Mouse (Mus musculus) olfactory bulb, adult 2 months (tissue): ENCODE data around the gene Mrpl50. TPM values are rescaled to one million over a fixed set of nuclear protein-coding genes. Genes with fewer than 3 reads are reported as not detected.

Experiments used
- H3K27ac ChIP-seq: fragments of 200-500 bp; 2 replicates; pipeline ENCODE4 v1.5.1; 2012; ENCODE audit warnings: low read depth, low read length; ENCODE audit not compliant: insufficient read depth
- H3K4me1 ChIP-seq: fragments of 200-500 bp; 2 replicates; pipeline ENCODE4 v1.6.1; 2012; ENCODE audit warnings: low read length; ENCODE audit not compliant: control insufficient read depth, insufficient read depth
- H3K4me3 ChIP-seq: fragments of 200-500 bp; 2 replicates; pipeline ENCODE4 v1.5.1; 2012; ENCODE audit warnings: mild to moderate bottlenecking, low read depth, low read length, moderate library complexity; ENCODE audit not compliant: insufficient read depth
- CTCF ChIP-seq: fragments of 200-500 bp; IDR thresholded peaks from 2 replicates; pipeline ENCODE4 v1.5.1; 2012; ENCODE audit warnings: low read depth, mild to moderate bottlenecking, low read length, moderate library complexity; ENCODE audit not compliant: insufficient read depth
- POLR2A ChIP-seq: fragments of 200-500 bp; IDR thresholded peaks from 2 replicates; pipeline ENCODE4 v1.6.1; 2012; ENCODE audit warnings: mild to moderate bottlenecking, low read depth, low read length, moderate library complexity; ENCODE audit not compliant: insufficient read depth
- WGBS: fragments of 180-500 bp; shearing (Covaris S2); methylation state at CpG from one replicate; pipeline ENCODE4 v1.1.7; 2018; 5-methylcytosine and 5-hydroxymethylcytosine counted together
- polyA plus RNA-seq: library from polyadenylated mRNA; stranded (reverse); fragments of >200 nt; gene quantifications from 2 replicates; pipeline ENCODE4 v1.2.4, GENCODE M21; 2012; ENCODE audit warnings: low replicate concordance; ENCODE audit not compliant: missing spikeins, insufficient read depth, insufficient read length

Mrpl50 gene
- polyA plus RNA-seq, 1 experiment, result not detected

GRCm38 (mm10) chr4:49546873-49547543 is 26.1 kb upstream of the Mrpl50 start:
- Histone ChIP-seq H3K4me1 (no peaks in the 10 kb centered on the region), H3K4me3 (no peak overlapping the region), H3K27ac (no peak overlapping the region)
- WGBS, result 69% methylated on average over 6 of the region's 6 CpGs
- TF ChIP-seq POLR2A, result no peak
- TF ChIP-seq CTCF, result no peak

- Histone ChIP-seq H3K27ac (no peak overlapping the region), H3K4me3 (no peak overlapping the region), H3K4me1 (no peaks in the 10 kb centered on the region)
- no peak for TF ChIP-seq POLR2A
- TF ChIP-seq CTCF, result no peak
- 85% methylated on average over 2 of the region's 2 CpGs for WGBS
These were observed 25.1 kb upstream of the Mrpl50 start for GRCm38 (mm10) chr4:49546026-49546425.

- TF ChIP-seq CTCF (no peak), POLR2A (no peak)
- H3K4me1 ChIP-seq, result no peaks in the 10 kb centered on the region
- H3K4me3 ChIP-seq, result no peak overlapping the region
- 83% methylated on average over 3 of the region's 3 CpGs for WGBS
- no peak overlapping the region for H3K27ac ChIP-seq
These were observed 20.1 kb upstream of the Mrpl50 start for GRCm38 (mm10) chr4:49540966-49541365.

- WGBS, result 52% methylated on average over 6 of the region's 6 CpGs
- Histone ChIP-seq H3K27ac (no peak overlapping the region), H3K4me1 (no peaks in the 10 kb centered on the region), H3K4me3 (no peak overlapping the region)
- TF ChIP-seq POLR2A, result no peak
- no peak for TF ChIP-seq CTCF
These were observed 18.8 kb upstream of the Mrpl50 start for GRCm38 (mm10) chr4:49539665-49540064.

- no peak overlapping the region for H3K27ac ChIP-seq
- 93% methylated on average over 4 of the region's 4 CpGs for WGBS
- H3K4me1 ChIP-seq, result no peaks in the 10 kb centered on the region
- H3K4me3 ChIP-seq, result no peak overlapping the region
- TF ChIP-seq POLR2A, result no peak
- no peak for TF ChIP-seq CTCF
These were observed 15.8 kb upstream of the Mrpl50 start for GRCm38 (mm10) chr4:49536671-49537070.

- 92% methylated on average over 4 of the region's 4 CpGs for WGBS
- Histone ChIP-seq H3K27ac (no peak overlapping the region), H3K4me3 (no peak overlapping the region), H3K4me1 (no peaks in the 10 kb centered on the region)
- TF ChIP-seq CTCF, result no peak
- TF ChIP-seq POLR2A, result no peak
These were observed 14.9 kb upstream of the Mrpl50 start for GRCm38 (mm10) chr4:49535675-49536294.

- TF ChIP-seq POLR2A (no peak), CTCF (no peak)
- H3K4me1 ChIP-seq, result no peaks in the 10 kb centered on the region
- 94% methylated on average over 3 of the region's 3 CpGs for WGBS
- no peak overlapping the region for H3K4me3 ChIP-seq
- H3K27ac ChIP-seq, result no peak overlapping the region
These were observed 14.1 kb upstream of the Mrpl50 start for GRCm38 (mm10) chr4:49535036-49535435.

GRCm38 (mm10) chr4:49522576-49522975 is 1.7 kb upstream of the Mrpl50 start:
- WGBS, result 30% methylated on average over 9 of the region's 9 CpGs
- no peak overlapping the region; the same call in 1 of the 2 replicates for H3K4me3 ChIP-seq
- no peak overlapping the region for H3K27ac ChIP-seq
- H3K4me1 ChIP-seq, result peaks cover 9% of the 10 kb centered on the region
- TF ChIP-seq POLR2A, result no peak
- TF ChIP-seq CTCF, result no peak

GRCm38 (mm10) chr4:49521346-49521745 is 453 bp upstream of the Mrpl50 start:
- 0% methylated on average over 17 of the region's 17 CpGs for WGBS
- Histone ChIP-seq H3K4me1 (peaks cover 9% of the 10 kb centered on the region), H3K27ac (no peak overlapping the region), H3K4me3 (peak overlapping the region; percentile 59)
- no peak for TF ChIP-seq CTCF
- no peak for TF ChIP-seq POLR2A

GRCm38 (mm10) chr4:49519476-49519875 is 1.4 kb downstream of the Mrpl50 start:
- Histone ChIP-seq H3K27ac (no peak overlapping the region), H3K4me1 (peaks cover 9% of the 10 kb centered on the region), H3K4me3 (no peak overlapping the region)
- no peak for TF ChIP-seq POLR2A
- TF ChIP-seq CTCF, result no peak
- WGBS, result 81% methylated on average over 5 of the region's 5 CpGs
